Mouse (Mus musculus) kidney, embryonic 16.5 days (tissue): ENCODE data around the gene Cdh11. TPM values are rescaled to one million over a fixed set of nuclear protein-coding genes. Genes with fewer than 3 reads are reported as not detected.

Experiments used
- ATAC-seq: fragments of 200-750 bp; cut with Nextera tagmentation; 2 replicates; pipeline ENCODE4 v1.8.0; 2017; ENCODE audit warnings: moderate TSS enrichment; ENCODE audit not compliant: low FRiP score, low TSS enrichment
- H3K27ac ChIP-seq: fragments of 300-500 bp; sonication (generic); 2 replicates; pipeline ENCODE4 v1.5.1; 2014; ENCODE audit warnings: low read length
- H3K27me3 ChIP-seq: fragments of 300-500 bp; sonication (generic); 2 replicates; pipeline ENCODE4 v1.6.1; 2014; ENCODE audit warnings: low read length, control low read depth, mixed read lengths; ENCODE audit not compliant: insufficient read depth
- H3K36me3 ChIP-seq: fragments of 300-500 bp; sonication (generic); 2 replicates; pipeline ENCODE4 v1.6.1; 2014; ENCODE audit warnings: low read length, control low read depth, mixed read lengths; ENCODE audit not compliant: insufficient read depth
- H3K4me1 ChIP-seq: fragments of 300-500 bp; sonication (generic); 2 replicates; pipeline ENCODE4 v1.6.1; 2014; ENCODE audit warnings: low read length, control low read depth, mixed read lengths; ENCODE audit not compliant: insufficient read depth
- H3K4me2 ChIP-seq: fragments of 300-500 bp; sonication (generic); replicated peaks from 2 replicates; pipeline ENCODE4 v1.6.1; 2014; ENCODE audit warnings: low read depth, low read length
- H3K4me3 ChIP-seq: fragments of 300-500 bp; sonication (generic); 2 replicates; pipeline ENCODE4 v1.5.1; 2014; ENCODE audit warnings: mild to moderate bottlenecking, low read length
- H3K9ac ChIP-seq: fragments of 300-500 bp; sonication (generic); replicated peaks from 2 replicates; pipeline ENCODE4 v1.6.1; 2014; ENCODE audit warnings: low read length
- H3K9me3 ChIP-seq: fragments of 300-500 bp; sonication (generic); 2 replicates; pipeline ENCODE4 v1.6.1; 2016; ENCODE audit warnings: low read length, control low read depth
- WGBS: fragments of 180-500 bp; shearing (Covaris S2); extraction: QIAGEN DNeasy Blood & Tissue Kit; methylation state at CpG from one replicate; pipeline ENCODE4 v1.1.7; 2014; 5-methylcytosine and 5-hydroxymethylcytosine counted together
- polyA plus RNA-seq: library from polyadenylated mRNA; unstranded; fragments of >200 nt; fragmentation: Nextera tagmentation; extraction: Ambion mirVana; gene quantifications from 2 replicates; pipeline ENCODE4 v1.2.1, GENCODE M21; 2015

Gene Cdh11
- 151 and 159 TPM in 2 replicates for polyA plus RNA-seq

DNA sequence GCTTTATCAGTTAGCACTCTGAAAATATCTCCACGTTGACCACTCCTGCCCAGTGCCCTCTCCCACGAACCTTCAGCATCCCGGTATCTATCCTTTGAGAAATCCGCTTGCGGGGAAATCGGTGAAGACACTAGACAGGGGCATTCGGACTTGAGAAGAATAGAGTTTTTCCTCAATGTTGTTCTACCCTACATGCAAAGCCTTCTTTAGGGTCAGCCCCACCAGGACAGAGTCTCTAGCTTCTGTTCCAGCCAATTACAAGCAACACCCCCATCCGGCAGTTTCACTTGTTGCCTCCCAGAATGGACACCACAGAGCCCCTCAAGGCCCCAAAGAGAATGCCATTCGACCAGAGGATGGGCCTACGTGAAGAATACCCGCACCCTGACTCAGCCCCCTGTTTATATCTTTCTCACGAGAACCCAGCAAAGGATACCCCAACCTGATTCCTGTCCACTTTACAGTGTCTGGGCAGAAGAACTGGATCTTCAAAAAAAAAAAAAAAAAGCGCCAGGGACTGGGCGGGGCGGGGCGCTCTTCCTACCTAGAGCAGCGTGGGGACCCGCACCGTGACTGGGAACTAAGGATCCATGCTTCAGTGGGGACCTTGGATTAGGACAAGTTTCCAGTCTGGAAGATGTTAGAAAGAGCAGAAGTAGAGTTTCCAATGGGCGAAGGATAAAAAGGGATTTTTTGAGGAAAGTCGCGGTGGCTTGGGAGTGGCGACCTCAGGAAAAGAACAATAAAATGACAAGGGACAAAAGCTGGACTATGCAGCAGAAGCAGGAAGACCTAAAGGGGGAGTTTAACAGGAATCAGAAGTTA is at the start of gene Cdh11:
TSS of gene Cdh11 (minus strand) at position 51 of the 825 bp plus-strand sequence.
- H3K9me3 ChIP-seq, result no peaks in the 10 kb centered on the region
- peak; percentile 10 for ATAC-seq
- peak within 1 kb of the TSS; percentile 96 for H3K9ac ChIP-seq
- H3K27me3 ChIP-seq, result peaks cover 2% of the 10 kb centered on the region; the same call in 1 of the 2 replicates
- peaks cover 17% of the 10 kb centered on the region for H3K4me1 ChIP-seq
- H3K4me3 ChIP-seq, result peak within 1 kb of the TSS; percentile 87
- H3K4me2 ChIP-seq, result peak within 1 kb of the TSS; percentile 73
- 1% methylated on average over 23 of the region's 23 CpGs for WGBS
- H3K36me3 ChIP-seq, result no peaks in the 10 kb centered on the region
- H3K27ac ChIP-seq, result peak within 1 kb of the TSS; percentile 97

DNA sequence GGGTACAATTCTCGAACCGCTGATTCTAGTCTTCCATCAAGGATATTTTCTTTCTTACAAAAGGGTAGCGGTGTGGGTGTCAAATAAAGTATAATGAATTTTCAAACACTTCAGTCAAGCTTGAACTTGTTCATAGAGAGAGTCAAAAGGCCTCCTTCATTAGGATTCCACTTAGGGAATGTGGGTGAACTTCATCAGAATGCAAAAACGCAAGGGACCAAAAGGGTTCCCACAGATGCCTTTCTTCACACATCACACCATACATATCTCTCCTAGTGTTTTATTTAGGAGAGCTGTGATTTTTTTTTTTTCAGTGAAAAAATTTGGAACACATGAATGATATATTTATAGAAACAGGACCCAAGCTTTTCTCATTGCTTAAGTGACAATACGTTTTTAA is 28.5 kb upstream of the Cdh11 start:
- Histone ChIP-seq H3K27ac (no peak overlapping the region), H3K9ac (no peak overlapping the region), H3K27me3 (no peaks in the 10 kb centered on the region), H3K4me3 (no peak overlapping the region), H3K4me1 (no peaks in the 10 kb centered on the region), H3K36me3 (no peaks in the 10 kb centered on the region), H3K4me2 (no peak overlapping the region), H3K9me3 (no peaks in the 10 kb centered on the region)
- ATAC-seq, result no peak
- WGBS, result 86% methylated on average over 5 of the region's 5 CpGs

DNA sequence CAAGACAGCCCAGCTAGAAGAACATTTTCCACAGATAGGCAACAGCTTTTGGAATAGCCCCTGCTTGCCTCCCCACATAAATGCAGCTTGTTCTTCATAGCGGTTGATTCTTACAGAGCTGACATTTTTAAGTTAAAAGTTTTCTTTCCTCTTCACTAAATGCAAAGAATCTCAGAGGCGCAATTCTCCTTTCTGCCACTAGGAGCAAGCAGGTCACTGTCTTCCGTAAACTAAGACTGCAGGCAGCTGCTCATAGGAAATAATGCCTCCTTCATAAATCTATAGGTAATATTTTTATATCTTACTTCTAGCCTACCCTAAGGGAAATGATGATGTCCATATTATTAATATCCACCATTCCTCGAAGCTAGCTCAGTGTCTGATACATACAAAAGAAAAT is 4.9 kb upstream of the Cdh11 start:
- H3K9me3 ChIP-seq, result no peaks in the 10 kb centered on the region
- H3K4me1 ChIP-seq, result peaks cover 13% of the 10 kb centered on the region
- H3K4me3 ChIP-seq, result no peak overlapping the region
- no peaks in the 10 kb centered on the region for H3K36me3 ChIP-seq
- no peak overlapping the region for H3K4me2 ChIP-seq
- no peak for ATAC-seq
- no peaks in the 10 kb centered on the region for H3K27me3 ChIP-seq
- no peak overlapping the region for H3K27ac ChIP-seq
- 36% methylated on average over 4 of the region's 4 CpGs for WGBS
- no peak overlapping the region for H3K9ac ChIP-seq

DNA sequence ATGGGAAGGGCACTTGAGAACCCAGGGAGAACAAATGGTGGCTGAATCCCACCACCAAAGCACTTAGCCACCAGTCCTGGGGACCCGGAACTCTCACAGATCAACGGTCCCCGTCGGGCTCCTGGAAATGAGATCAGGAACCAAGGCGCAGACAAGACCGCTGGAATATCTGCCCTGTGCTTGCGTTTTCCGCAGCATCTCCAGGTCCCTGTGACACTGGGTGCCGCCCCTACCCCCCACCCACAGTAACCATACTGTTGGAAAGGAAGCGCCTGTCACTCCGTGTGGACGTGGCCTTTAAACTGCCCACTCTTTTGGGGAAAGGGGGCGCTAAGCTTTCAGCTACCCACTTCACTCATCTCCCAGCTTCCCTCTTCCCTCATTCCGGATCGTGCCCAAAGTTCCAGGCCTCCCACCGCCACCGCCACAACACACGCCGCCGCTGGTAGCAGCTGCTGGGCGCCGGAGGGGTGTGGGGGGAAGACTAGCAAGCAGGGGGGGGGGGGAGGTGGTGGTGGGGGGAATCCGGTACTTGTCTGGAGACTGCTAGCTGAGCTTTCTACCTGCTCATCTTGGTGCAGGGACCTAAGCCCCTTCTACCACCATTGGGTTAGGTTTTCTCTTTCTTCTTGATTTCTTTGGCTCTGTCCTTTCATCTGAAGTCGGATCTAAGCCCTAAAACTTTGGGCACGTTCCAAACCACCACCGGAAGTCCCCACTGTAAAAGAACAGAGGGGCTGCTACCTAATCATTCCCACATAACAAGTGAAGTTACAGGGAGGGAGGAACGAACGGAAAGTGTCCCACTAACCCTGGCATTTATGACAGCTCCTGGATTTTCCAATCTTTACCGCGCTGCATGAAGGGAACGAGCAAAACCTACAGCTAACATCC is 1.3 kb upstream of the Cdh11 start:
- H3K9me3 ChIP-seq, result no peaks in the 10 kb centered on the region
- no peaks in the 10 kb centered on the region for H3K36me3 ChIP-seq
- H3K27ac ChIP-seq, result peak overlapping the region; percentile 97
- peak overlapping the region; percentile 96 for H3K9ac ChIP-seq
- 4% methylated on average over 29 of the region's 31 CpGs for WGBS
- peaks cover 17% of the 10 kb centered on the region for H3K4me1 ChIP-seq
- H3K4me3 ChIP-seq, result peak overlapping the region; percentile 87
- H3K27me3 ChIP-seq, result peaks cover 2% of the 10 kb centered on the region; the same call in 1 of the 2 replicates
- H3K4me2 ChIP-seq, result peak overlapping the region; percentile 73
- ATAC-seq, result peak; percentile 9; the same call in 1 of the 2 replicates

DNA sequence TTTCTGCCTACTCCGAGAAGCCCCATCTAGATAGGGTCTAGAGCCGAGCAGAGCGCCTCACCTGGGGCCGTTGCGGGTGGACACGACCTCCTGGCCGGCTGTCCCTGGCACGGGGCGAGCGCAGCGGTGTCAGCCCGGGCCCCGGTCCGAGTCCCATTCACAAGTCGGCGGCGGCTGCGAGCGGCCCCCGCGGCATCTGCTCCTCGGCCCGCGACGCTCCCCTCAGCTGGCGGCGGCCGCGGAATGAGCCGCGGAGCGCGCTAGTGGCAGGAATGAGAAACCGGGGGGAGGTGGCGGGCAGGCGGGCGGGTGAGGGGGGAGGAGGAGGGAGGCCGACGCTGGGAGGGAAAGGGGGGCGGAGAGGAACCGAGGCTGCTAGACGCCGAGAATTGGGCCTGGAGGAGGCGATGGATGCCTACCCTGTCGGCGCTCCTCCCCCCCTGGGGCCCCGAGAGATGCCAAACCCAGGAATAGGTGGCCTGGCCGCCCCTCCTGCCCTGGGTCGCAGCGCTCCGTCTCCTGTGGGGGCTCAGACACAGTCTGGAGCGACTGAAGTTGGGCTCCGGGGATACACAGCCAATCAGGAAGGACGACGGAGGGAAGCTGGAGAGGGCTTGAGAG is 497 bp downstream of the Cdh11 start:
- ATAC-seq, result peak; percentile 89
- peaks cover 2% of the 10 kb centered on the region; the same call in 1 of the 2 replicates for H3K27me3 ChIP-seq
- peaks cover 17% of the 10 kb centered on the region for H3K4me1 ChIP-seq
- WGBS, result under 1% methylated on average over 51 of the region's 55 CpGs
- H3K9ac ChIP-seq, result peak overlapping the region; percentile 96
- peak overlapping the region; percentile 97 for H3K27ac ChIP-seq
- H3K4me3 ChIP-seq, result peak overlapping the region; percentile 87
- H3K36me3 ChIP-seq, result no peaks in the 10 kb centered on the region
- H3K4me2 ChIP-seq, result peak overlapping the region; percentile 73
- H3K9me3 ChIP-seq, result no peaks in the 10 kb centered on the region

DNA sequence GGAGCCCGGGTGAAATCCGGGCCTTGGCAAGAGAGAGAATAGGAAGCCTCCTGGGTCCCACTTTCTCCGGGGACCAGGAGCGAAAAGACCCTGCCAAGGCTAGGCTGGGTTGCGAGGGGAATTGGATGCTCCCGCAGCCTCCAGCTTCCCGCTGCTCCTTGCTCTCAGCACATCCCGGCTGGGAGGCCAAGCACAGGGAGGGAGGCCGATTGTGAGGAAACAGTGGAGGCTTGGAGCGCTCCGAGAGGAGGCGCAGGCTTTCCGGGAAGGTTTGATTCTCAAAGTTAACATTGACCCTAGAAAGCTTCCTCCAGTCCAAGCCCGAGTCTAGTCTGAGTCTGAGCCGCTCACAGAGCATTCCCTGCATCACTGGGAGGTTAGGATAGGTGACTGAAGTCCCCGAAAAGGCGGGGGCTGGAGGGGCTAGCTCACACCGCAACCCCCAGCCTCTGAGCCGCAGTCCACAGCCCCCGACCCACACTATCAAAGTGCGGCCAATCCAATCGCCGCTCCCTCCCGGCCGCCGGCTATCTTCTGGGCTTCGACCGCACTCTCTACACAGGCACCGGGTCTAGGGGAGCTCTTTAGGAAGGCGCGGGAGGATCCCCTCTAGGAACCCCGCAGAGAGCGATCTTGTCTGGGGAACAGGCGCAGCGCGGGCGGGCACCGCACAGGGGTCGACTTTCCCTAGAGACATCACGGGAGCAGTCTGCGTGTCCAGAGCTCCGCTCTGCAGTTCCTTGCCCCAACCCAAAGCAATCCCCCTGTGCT is 1.4 kb downstream of the Cdh11 start:
- H3K4me1 ChIP-seq, result peaks cover 17% of the 10 kb centered on the region
- ATAC-seq, result peak; percentile 28; the same call in 1 of the 2 replicates
- WGBS, result under 1% methylated on average over 42 of the region's 42 CpGs
- H3K36me3 ChIP-seq, result no peaks in the 10 kb centered on the region
- H3K27me3 ChIP-seq, result peaks cover 2% of the 10 kb centered on the region; the same call in 1 of the 2 replicates
- no peaks in the 10 kb centered on the region for H3K9me3 ChIP-seq
- peak overlapping the region; percentile 73 for H3K4me2 ChIP-seq
- H3K9ac ChIP-seq, result peak overlapping the region; percentile 96
- peak overlapping the region; percentile 97 for H3K27ac ChIP-seq
- H3K4me3 ChIP-seq, result peak overlapping the region; percentile 87

DNA sequence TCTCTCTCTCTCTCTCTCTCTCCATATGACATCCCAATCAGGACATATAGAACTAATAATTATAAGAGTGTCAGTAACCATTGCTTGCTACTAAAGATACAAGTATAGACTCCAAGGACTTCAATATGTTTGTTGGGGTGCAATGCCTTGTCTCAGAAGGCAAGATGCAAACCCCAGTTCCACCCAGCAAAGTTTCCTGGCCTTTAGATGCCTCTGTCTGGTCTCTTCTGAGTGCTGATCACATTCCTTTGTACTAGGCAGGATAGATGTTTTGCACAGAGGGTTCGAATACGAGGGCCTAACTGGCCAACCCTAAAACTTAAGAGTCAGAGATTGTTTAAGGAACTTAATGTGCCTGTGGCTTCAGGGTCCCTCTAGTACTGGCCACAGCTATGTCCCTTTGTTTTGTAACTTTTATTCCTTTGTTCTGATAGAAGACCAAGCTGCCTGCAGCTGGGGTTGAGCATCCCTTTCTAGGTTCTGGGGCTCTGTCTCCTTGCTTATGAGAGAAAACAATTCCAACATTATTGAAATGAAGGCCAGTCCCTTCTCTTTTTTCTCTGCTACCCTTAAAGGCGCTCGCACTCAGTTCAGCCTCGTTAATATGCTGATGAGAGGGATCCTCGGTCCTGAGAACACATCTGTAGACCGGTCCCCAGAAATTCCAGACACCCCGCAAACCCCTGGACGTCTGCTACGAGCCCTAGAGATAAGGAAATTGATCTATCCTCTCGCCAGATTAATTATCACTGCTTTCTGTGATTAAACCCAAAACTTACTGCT is 2.5 kb downstream of the Cdh11 start:
- H3K4me2 ChIP-seq, result peak overlapping the region; percentile 73
- peaks cover 3% of the 10 kb centered on the region; the same call in 1 of the 2 replicates for H3K36me3 ChIP-seq
- 5% methylated on average over 11 of the region's 11 CpGs for WGBS
- peak overlapping the region; percentile 96 for H3K9ac ChIP-seq
- ATAC-seq, result no peak
- peak overlapping the region; percentile 97 for H3K27ac ChIP-seq
- no peaks in the 10 kb centered on the region for H3K9me3 ChIP-seq
- H3K4me3 ChIP-seq, result peak overlapping the region; percentile 87
- H3K4me1 ChIP-seq, result peaks cover 17% of the 10 kb centered on the region
- peaks cover 2% of the 10 kb centered on the region; the same call in 1 of the 2 replicates for H3K27me3 ChIP-seq

DNA sequence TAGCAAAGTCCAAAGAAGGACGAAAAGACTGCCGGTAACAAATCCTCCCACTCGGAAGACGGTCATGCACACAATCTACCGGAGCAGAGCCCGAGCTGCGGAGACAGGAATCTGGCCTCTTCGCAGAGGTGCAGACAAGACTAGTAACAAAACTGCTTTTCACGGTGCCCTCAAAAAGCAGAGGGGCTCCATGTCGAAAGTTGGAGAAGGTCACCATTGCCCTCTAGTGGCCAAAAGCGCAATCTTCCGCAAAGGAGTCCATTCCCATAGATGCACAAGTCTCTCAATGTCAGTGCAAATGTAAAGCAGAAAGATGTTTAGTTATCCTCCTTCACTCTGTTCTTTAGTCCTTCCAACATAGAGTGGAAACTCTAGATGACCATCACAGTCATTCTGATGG is 4.5 kb downstream of the Cdh11 start:
- Histone ChIP-seq H3K9ac (peak overlapping the region; percentile 50), H3K4me1 (peaks cover 10% of the 10 kb centered on the region; the same call in 1 of the 2 replicates), H3K36me3 (peaks cover 14% of the 10 kb centered on the region), H3K27me3 (peaks cover 2% of the 10 kb centered on the region; the same call in 1 of the 2 replicates), H3K9me3 (no peaks in the 10 kb centered on the region), H3K4me3 (peak overlapping the region; percentile 48), H3K4me2 (peak overlapping the region; percentile 56), H3K27ac (peak overlapping the region; percentile 6; the same call in 1 of the 2 replicates)
- ATAC-seq, result no peak
- 2% methylated on average over 12 of the region's 12 CpGs for WGBS
